8 mouse cellular contexts compared by ENCODE assay signal in the genomic region with DNA sequence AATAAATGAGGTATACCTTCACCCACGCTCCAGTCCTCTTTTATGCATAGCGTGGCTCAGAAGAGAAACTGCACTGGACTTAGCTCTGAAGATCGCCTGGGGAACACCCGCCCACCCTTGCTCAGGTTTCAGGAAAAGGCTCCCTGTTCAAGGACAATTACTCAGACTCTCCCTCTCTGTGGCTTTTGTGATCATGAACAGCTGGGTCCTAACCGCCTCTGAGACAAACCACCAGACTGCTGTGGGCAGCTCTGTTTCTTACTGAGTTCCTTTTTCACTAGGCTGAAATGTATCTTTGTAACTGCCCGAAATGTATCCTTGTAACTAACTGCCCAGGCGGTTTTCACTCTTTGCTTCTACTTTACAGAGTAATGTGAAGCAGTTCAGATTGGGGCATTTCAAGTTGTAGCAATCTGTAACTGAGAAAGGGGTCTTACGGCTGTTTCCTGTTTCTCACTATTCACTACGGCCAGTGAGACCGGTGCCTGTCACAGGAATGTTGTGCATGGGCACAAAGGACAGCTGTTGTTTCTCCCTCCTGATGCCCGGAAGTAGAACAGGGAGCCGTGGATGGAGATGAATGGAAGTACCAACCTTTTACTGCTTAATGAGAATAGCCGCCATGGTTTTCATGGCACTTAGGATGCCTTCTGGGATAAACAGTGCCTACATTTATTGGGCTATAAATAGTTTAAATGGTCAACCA. TPM values are rescaled to one million over a fixed set of nuclear protein-coding genes. Genes with fewer than 3 reads are reported as not detected.
DNase-seq lines count a peak whose midpoint lies in the region; ATAC-seq lines count a peak whose summit lies in the region.

No protein-coding gene starts in this region.

- peak; percentile 89 for DNase-seq in heart, adult 11 months
- DNase-seq in heart, adult 9 months (ENCODE audit: low spot score in 2 of 2) = no peak
- peak; percentile 75 for DNase-seq in right cerebral cortex, adult 18-20 months
- DNase-seq in right cerebral cortex, postnatal 4 days = no peak
- peak; percentile 60 to 64 for DNase-seq in right cerebral cortex, postnatal 36 days (ENCODE audit: low spot score in 2 of 2)
- DNase-seq in cerebellum, postnatal 25 days = no peak
- DNase-seq in cerebellum, adult 8-10 months = no peak

- peak overlapping the region; percentile 40 for H3K4me2 ChIP-seq in intestine, embryonic 15.5 days (replicated peaks)

- no peaks in the 10 kb centered on the region for H3K36me3 ChIP-seq in intestine, embryonic 15.5 days

- H3K9ac ChIP-seq in intestine, embryonic 15.5 days = no peak overlapping the region

- 29% methylated on average over 13 of the region's 13 CpGs for WGBS in intestine, embryonic 15.5 days

- no peaks in the 10 kb centered on the region for H3K27me3 ChIP-seq in intestine, embryonic 15.5 days (replicated peaks)

- H3K27ac ChIP-seq in intestine, embryonic 15.5 days = peak overlapping the region; percentile 57

- peak; percentile 84 for ATAC-seq in intestine, embryonic 15.5 days

- peaks cover 9% of the 10 kb centered on the region for H3K4me1 ChIP-seq in intestine, embryonic 15.5 days (replicated peaks)

- no peak overlapping the region for H3K4me3 ChIP-seq in intestine, embryonic 15.5 days (replicated peaks)

- no peaks in the 10 kb centered on the region for H3K9me3 ChIP-seq in intestine, embryonic 15.5 days

RNA-seq across cellular contexts. Expression of a gene that starts 59.3 kb away (rescaled TPM):
- polyA plus RNA-seq in intestine, embryonic 15.5 days (2015; fragmentation: Nextera tagmentation; extraction: Ambion mirVana) = 19.4 and 19.8 TPM in 2 replicates

Comparison
In these comparisons a context has a peak if more than half of its experiments do, and no peak if none do; other contexts are left out.
1. DNase-seq: peak in heart, adult 11 months (single experiment), right cerebral cortex, adult 18-20 months (single experiment) and right cerebral cortex, postnatal 36 days (2 of 2); none in heart, adult 9 months (0 of 2), right cerebral cortex, postnatal 4 days (single experiment), cerebellum, postnatal 25 days (0 of 2) and cerebellum, adult 8-10 months (single experiment).